Mouse (Mus musculus): ENCODE data around the gene Sgtb.

The Sgtb gene

GRCm38 (mm10) chr13:104109288-104109815 lies at the start of gene Sgtb, which contains the start of gene Nln:
TSS of gene Sgtb (plus strand) at chr13:104109741.
TSS of gene Nln (minus strand) at chr13:104109614.
- DNase-seq (ENCODE audit: low spot score), result peak; percentile 39

DNA sequence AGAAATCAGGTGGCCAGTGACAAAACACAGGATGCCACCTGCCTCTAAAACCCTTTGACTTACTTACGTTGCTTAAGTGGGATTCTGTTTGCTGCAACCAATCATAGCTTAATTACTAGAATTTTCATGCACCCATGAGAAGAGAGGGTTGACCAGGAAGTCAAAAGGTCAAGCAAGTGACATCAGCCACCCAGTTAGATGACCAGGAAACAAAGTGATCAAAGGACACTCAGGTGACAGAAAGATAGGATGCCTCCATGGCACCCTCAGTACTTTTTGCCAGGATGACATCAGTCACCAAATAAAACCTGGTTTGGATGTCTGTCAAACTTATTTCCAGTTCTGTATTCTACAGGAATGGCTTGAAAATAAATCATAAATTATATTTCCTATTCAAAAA lies 49.3 kb upstream of the Sgtb start:
- DNase-seq (ENCODE audit: low spot score), result no peak

DNA sequence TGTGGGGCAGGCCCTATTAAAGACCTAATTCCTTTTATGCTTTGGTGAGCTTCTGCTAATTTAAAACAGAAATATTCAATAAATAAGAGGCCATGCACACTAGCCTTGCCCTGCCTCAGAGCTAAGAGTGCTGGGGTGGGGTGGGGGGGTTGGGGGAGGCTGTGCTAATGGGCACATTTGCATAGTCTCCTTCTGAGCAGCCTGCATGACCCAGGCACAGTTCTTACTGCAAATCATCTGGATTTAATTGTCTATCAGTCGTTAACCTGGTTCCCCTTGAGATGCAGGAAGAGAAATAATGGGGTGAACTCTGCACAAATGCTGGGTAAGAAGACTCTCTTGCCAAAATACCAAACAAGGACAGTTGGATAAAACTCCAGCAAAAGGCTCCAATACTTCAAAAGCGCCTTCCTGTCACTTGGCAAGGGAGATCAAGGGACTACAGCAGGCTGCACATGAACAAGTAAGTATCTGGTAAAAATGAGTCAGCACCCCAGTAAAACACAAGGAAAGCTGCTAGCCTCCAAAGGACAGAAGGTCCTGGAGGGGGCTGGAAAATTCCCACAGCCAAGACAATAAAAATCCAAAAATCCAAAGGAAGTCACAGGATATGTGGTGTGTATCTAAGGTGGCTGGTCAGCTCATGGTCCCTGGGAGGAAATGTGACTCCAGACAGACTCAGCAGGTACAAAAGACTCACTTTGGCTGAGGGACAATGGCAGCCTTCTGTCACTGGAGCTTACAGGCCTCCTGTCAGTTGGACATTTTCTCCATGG lies 47.4 kb upstream of the Sgtb start:
- no peak for DNase-seq (ENCODE audit: low spot score)

- no peak for DNase-seq (ENCODE audit: low spot score)
Measured at GRCm38 (mm10) chr13:104063061-104063460, 46.5 kb upstream of the Sgtb start.

GRCm38 (mm10) chr13:104065649-104066347 lies 43.7 kb upstream of the Sgtb start:
- DNase-seq (ENCODE audit: low spot score), result no peak

- no peak for DNase-seq (ENCODE audit: low spot score)
Measured at GRCm38 (mm10) chr13:104069216-104069615, 40.3 kb upstream of the Sgtb start.

DNA sequence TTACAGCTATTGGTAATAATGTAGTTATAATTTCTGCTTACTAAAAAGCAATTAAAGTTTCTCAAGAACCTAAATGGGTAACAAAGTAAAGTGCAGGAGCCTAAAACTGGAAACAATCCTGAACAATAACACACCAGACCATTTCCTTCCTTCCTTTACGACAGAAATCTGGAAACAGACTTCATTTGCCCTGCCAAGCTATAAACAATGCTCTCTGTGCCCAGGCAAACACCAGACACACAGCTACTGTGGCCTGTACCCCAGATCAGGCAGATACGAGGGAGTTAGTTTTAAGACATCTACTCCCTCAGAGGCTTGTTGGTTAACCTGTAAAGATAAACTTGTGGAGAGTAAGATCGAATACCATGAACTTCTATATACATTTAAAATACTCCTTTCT lies 38.8 kb upstream of the Sgtb start:
- no peak for DNase-seq (ENCODE audit: low spot score)

DNA sequence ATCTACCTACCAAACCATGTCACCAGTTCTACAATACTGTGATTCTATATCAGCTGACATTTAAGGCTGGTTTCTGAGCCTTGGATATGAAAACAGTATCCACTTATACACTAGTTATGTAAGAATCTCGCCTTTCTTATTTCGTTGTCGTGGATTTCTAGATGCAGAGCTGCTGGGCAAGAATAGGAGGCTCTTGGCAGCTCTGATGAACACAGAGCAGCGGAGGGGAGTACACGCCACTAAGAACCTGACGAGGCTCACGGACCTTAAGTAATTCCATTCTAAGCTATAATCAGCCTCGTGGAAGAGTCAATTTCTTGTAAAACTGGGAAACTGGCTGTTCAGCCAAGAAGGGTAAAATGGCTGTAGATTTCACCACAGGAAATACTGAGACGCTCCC lies 37.2 kb upstream of the Sgtb start:
- no peak for DNase-seq (ENCODE audit: low spot score)

DNA sequence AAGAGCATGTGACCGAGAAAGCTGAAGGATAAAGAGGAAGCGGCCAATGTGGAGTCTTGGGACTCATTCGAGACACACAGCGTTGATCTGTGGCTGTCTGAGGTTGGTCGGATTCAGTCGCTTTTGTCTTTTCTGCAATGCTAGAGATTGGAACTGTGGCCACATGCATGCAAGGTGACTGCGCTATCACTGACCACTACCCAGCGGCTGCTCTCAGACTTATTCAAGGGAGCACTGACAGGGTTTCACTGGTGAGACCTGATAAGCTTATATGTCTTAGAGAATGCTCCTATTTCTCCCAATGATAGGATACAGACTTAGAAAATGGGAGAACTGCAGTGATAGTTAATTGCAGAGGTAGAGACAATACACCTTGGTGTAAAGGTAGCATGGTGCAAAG lies 35.3 kb upstream of the Sgtb start:
- no peak for DNase-seq (ENCODE audit: low spot score)

DNA sequence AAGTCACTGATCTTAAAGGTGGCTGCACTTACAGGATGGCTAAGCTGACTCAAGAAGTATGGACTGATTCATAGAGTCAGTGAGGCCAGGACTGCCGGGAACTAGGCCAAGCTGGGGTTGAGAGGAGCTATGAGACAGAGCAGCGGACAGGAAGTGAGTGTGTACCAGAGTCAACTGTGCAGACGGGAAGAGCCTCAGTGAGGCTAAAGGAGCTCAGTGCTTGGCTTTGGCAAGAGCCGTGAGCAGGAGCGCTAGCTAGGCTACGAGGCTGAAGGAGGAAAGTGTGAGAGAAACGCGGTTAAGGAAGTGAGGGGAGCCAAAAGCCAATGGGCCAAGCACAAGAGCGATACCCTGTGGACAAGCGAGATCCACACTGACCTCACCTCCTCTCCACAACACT lies 34.8 kb upstream of the Sgtb start:
- no peak for DNase-seq (ENCODE audit: low spot score)

DNA sequence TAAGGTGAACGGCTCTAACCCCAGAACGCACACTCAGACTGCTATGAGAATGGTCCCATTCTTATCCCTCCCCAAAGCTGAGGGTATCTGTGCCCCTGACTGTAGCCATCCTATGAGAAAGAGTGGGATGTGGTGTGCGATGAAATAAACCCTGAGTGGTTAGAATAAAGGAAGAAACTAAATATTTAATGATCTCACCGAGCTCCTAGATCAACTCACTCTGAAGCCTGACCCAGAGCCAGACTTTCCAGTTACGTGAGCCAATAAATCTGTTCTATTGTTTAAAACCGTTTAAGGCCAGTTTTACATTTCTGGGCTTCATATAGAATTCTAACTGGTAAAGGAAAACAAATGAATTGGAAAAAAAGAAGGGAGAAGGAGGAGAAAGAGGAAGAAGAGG lies 32.5 kb upstream of the Sgtb start:
- no peak for DNase-seq (ENCODE audit: low spot score)

DNA sequence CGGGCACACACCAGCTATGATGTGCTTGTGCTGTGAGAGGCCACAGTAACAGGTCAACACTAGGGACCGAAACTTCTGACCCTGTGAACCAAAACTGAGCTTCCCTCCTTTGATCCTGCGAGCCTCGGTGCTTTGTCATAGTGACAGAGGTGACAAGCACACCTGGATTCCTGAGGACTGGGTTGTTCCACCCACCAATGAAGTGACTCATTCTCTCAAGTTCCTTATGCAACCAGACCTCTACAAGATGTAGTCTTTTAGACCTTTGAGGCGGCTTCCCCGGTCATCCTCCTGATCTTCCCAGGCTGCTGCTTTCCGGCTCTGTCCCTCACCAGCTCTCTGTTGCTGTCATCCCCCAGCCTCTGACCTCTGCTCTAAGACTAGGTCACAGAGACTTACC lies 27.0 kb upstream of the Sgtb start:
- DNase-seq (ENCODE audit: low spot score), result no peak

DNA sequence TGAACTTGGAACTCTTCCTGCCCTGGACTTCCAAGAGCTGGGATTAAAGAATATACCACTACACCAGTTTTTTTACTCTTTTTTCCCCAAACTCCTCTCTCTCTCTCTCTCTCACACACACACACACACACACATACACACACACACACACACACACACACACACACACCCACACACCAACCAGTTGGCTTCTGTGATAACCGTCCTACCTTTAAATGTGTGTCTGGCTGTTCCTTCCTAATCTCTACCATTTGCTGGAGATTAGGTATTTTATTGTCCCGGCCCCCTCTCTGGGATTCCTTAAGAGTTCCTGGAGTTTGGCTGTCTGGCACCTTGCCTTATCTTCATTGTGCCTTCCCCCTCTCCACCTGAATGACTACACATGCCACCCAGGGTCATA lies 24.9 kb upstream of the Sgtb start:
- no peak for DNase-seq (ENCODE audit: low spot score)

DNA sequence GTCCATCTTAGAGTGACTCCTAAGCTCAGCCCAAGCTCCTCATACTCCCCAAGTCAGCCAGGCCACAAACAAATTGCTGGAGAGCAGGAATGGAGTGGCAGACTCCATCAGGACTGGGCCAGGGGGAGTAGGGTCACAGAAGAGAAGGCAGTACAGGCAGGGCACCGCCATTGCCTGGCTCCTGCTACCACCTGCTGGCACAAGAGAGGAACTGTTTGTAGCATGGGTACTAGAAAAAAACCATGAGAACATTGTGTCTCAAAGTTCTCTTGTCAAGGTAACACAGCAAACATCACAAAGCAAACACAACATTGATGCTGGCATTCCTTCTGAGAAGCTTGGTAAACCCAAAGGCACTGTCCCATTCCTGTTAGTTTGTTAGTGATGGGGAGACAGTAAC lies 20.2 kb upstream of the Sgtb start:
- DNase-seq (ENCODE audit: low spot score), result peak; percentile 26

DNA sequence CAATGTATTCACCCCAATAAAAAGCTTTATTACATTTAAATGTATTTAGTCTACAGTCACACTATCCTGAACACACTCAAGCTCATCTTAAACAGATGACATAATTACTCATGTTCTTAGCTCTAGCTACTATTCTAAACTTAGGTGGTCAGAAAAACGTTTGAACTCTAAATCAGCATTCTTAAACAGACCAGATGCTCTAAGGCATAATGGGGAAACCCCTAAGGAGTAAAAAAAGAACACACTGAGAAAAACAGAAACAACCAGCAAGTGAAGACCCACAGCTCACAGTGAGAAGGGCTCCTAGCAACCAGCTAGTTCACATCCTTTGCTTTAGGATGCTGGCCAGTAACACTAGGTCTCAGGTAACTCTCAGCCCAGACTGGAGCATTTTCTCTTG lies 17.8 kb upstream of the Sgtb start:
- no peak for DNase-seq (ENCODE audit: low spot score)

DNA sequence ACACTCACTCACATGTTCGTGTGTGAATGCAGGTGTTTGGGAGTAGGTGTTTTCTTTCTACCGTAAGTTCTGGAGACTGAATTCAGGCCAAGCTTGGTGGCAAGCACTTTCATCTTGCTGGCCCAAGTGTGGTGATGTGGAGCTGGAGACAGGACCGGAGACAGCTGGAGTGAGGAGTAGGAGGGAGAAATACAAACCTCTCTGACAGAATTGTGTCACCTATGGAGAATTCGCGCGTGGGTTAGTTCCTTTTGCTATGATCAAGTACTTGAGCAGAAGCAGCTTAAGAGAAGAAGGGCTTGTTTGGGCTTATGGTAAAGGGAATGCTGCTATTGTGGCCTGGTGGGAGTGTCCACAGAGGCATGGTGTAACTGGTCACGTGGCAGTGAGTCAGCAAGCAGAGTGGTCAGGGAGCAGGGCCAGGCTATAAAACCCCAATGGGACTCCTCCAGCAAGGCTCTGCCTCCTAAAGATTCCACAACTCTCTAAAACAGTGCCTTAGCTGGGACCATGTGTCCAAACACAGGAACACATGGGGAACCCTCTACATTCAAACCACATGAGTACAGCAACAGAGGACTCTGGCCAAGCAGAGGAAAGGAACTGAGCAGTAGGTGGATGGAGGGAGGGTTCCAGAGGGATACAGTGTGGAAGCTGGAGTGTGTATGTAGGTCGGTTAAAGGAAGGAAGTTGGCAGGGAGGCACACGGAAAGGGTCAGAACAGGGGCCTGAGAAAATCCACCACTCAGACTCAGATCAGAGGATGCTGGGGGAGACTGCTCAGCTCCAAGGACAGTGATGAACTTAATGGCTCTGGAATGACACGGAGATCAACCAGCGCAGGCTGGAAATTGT lies 14.8 kb upstream of the Sgtb start:
- no peak for DNase-seq (ENCODE audit: low spot score)

- no peak for DNase-seq (ENCODE audit: low spot score)
Measured at GRCm38 (mm10) chr13:104095955-104096354, 13.6 kb upstream of the Sgtb start.

GRCm38 (mm10) chr13:104097190-104097589 lies 12.4 kb upstream of the Sgtb start:
- no peak for DNase-seq (ENCODE audit: low spot score)

DNA sequence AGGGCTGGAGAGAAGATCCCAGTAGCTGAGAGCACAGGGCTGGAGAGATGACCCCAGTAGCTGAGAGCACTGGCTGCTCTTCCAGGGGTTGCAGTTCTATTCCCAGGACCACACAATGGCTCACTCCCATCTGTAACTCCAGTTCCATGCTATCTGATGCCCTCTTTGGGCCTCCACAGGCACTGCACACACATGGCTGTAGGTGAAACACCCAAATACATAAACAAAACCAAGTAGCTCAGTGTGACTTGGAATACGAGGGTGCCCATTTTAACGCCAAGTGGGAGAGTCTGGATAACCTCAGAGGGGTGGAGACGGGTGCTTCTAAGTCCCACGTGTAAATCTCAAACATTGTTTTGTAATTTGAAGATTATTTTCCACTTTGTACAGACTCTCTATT lies 9.1 kb upstream of the Sgtb start:
- no peak for DNase-seq (ENCODE audit: low spot score)

DNA sequence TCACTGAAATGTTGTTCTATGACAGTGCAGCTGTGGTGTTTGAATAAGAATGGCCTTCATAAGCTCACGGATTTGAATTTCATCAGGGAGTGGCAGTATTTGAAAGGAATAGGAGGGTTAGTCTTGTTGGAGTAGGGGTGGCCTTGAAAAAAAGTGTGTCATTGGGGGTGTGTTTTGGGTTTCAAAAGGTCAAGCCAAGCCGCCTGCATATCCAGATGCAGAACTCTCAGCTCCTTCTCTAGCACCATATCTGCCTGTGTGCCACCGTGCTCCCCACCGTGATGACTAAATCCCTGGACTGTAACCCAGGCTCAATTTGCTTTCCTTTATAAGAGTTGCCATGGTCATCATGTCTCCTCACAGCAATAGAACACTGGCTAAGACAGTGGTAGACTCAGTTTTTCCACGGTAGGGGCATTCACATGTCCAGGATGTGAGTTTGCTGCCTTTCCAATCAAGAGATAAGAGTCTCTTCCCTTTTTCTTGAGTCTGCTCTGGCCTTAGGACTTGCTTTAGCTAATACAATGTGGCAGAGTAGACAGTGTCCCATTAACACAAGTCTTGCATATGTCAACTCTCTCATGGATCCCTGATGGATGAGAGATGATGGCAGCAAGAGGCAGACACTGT lies 7.8 kb upstream of the Sgtb start:
- no peak for DNase-seq (ENCODE audit: low spot score)

DNA sequence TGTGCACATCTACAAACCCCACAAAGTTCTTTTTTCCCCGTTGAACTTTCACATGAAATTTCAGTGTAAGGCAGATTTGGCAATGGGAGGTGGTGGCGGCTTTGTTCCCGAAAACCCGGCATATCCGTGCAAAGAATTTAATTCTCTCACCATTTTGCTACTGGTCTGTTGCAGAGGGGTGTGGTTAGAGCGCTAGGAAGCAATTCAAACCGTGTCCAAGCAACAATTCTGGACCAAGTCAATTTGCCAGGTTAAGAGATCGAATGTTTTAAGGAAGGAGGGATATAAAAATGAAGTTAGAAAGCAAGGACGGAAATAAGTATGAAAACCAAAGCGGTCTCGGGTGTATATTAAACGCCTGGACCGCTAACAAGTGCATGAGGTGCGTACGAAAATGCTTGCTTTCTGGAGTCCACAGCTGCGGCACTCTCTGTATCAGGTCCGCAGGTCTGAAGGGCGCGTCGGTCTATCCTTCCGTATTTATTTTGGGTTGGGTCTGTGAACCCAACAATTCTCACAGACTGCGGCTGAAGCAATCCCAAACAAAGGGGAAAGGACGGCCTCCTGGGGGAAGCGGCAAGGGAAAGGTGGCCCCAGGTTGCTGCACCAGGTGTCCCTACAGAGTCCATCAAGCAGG lies 772 bp upstream of the Sgtb start:
- no peak for DNase-seq (ENCODE audit: low spot score)

Data from layer of hippocampus, adult 9-10 months (tissue).